Mouse (Mus musculus): ENCODE measurements at regions not wholly inside any gene's neighbourhood (a gene's known extent, or its start where the extent isn't known, plus 50 kb on each side); places are given as distances from the start of the nearest gene placed in this dataset.

- ATAC-seq (replicated peaks; ENCODE audit: poor library complexity, severe bottlenecking): no peak
Observed at GRCm38 (mm10) chr8:89570639-89571325, 526.8 kb upstream of the Sall1 start.

GRCm38 (mm10) chr8:89569406-89569805, 525.4 kb upstream of the Sall1 start:
- no peak for ATAC-seq (replicated peaks; ENCODE audit: poor library complexity, severe bottlenecking)

DNA sequence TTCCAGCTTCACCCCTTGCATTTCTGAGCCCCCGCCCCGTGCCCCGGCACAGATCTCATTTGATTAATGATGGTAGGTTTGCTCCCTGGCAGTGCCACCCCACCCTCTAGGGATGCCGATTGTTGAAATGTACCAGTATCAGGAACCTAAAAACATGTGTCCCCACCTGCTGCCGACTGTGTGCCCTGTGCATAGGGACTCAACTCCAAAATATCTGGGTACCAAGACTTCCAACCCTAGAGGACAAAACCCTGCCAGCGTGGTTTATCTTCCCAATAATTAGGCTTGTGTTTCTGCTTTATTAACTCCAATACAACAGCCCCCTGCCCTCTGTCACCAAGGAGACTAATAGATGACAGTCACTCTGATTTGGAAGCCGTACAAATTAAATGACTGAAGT, 524.7 kb upstream of the Sall1 start:
- no peak for ATAC-seq (replicated peaks; ENCODE audit: poor library complexity, severe bottlenecking)

DNA sequence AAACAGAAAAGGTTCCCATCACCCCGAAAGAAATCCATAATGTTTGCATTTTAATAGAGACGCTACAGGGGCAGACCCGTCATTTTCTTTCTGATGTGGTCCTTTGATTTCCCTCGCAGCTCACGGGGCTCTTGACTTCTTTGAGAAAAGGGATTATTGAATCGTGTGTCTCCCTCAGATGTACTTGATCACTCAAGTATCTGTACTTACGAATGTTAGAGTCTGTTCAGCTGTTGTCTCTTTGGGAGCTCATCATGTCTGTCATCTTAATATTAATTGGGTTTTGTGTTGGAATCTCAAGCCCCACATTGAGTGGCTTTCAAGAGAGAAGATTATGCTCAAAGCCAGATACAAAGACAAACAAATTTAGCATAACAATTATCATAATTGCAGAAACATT, 523.0 kb upstream of the Sall1 start:
- no peak for ATAC-seq (replicated peaks; ENCODE audit: poor library complexity, severe bottlenecking)

- ATAC-seq (replicated peaks; ENCODE audit: poor library complexity, severe bottlenecking): no peak
Observed at GRCm38 (mm10) chr8:89566461-89566860, 522.5 kb upstream of the Sall1 start.

GRCm38 (mm10) chr8:89565147-89565826, 521.3 kb upstream of the Sall1 start:
- ATAC-seq (replicated peaks; ENCODE audit: poor library complexity, severe bottlenecking): no peak

DNA sequence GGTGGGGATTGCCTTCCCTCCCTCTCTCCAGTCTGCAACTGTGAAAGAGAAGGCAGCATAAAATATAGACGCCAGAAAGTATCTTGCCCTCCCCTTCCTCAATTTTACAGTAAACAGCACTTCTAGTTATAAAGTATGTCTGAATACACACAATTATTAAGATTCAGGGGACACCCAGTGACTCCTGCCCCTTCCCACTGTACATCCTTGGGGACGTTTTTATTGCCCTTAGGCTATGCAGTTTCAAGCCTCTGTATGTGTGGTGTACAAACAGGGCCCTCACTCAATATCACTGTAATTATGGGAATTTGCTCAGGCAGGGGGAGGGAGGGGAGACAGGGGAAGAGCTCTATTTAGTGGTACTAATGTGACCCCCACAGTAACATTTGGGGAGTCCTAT, 519.6 kb upstream of the Sall1 start:
- no peak for ATAC-seq (replicated peaks; ENCODE audit: poor library complexity, severe bottlenecking)

- ATAC-seq (replicated peaks; ENCODE audit: poor library complexity, severe bottlenecking): no peak
Observed at GRCm38 (mm10) chr8:89562597-89562996, 518.6 kb upstream of the Sall1 start.

- no peak for ATAC-seq (replicated peaks; ENCODE audit: poor library complexity, severe bottlenecking)
Observed at GRCm38 (mm10) chr8:89541231-89541630, 497.3 kb upstream of the Sall1 start.

- ATAC-seq (replicated peaks; ENCODE audit: poor library complexity, severe bottlenecking): no peak
Observed at GRCm38 (mm10) chr8:89534605-89535004, 490.6 kb upstream of the Sall1 start.

DNA sequence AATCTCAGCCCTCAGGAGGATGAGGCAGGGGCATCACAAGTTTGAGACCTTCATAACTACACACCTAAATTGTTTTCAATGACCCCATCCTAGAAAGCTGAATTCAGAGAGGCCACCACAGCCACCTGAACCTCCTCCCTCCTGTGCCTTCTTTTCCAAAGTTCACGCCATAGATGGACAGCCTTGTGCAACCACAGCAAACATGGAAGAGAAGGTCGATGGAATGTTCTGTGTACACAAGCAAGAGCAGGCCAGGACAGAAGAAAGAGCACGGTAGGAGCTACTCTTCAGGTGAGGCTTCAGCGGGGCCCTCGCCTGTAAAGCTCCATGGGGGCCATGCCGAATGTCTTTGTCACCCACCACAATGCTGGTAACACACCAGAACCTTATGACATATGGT, 481.1 kb upstream of the Sall1 start:
- ATAC-seq (replicated peaks; ENCODE audit: poor library complexity, severe bottlenecking): no peak

DNA sequence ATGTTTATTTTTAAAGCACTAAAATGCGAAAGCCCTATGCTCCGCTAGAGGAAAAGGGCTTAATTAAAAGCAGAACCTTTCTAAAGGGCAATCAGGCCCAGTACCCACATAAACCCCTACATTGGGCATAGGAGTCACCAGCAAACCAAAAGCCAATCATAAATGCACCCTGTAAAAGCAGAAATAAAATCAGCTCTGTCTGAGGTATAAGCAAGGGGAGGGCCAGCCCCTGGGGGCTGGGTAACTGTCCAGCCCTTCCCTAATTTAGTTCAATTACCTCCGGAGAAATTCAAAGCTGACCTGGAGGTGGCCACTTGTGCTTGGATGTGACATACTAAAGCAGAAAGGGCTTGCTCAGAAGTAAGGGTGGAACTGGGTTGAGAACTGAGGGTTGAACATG, 479.4 kb upstream of the Sall1 start:
- ATAC-seq (replicated peaks; ENCODE audit: poor library complexity, severe bottlenecking): no peak

- ATAC-seq (replicated peaks; ENCODE audit: poor library complexity, severe bottlenecking): no peak
Observed at GRCm38 (mm10) chr8:89516602-89517001, 472.6 kb upstream of the Sall1 start.

DNA sequence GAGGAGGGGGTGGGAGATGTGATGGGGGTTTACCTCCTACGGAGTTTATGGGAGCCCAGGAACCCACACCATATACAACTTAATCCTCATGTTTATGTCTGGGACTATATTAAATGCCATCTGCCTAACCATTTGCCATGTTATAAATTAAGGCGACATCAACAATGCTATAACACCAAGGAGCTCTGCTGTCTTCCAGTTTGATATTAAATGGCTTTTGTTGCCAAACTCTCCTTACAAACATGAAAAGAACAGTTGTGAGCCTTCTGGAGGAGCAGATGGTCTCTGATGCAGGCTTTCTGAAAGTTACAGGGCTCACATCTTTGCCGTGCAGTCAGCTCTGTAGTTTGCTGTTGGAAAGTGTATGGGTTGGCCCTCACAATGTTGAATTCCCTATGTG, 470.3 kb upstream of the Sall1 start:
- no peak for ATAC-seq (replicated peaks; ENCODE audit: poor library complexity, severe bottlenecking)

DNA sequence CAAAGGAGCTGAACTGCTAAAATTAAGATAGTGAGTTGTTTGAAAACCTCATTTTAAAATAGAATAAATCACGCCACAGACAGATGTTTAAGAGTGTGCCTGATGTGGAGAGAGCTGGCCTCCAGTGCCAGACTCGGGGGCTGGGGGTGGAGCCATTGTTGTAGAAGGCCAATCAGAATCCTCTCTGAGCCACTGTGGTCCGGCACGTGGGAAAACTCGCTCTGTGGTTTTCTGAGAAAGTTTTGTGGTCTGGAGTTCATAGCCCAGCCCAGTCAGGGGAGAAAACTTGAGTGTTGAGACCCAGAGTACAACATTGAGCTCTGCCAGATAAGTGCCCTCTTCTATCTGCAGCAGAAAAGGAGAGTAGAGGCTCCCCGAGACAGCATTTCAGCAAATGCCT, 463.7 kb upstream of the Sall1 start:
- no peak for ATAC-seq (replicated peaks; ENCODE audit: poor library complexity, severe bottlenecking)

DNA sequence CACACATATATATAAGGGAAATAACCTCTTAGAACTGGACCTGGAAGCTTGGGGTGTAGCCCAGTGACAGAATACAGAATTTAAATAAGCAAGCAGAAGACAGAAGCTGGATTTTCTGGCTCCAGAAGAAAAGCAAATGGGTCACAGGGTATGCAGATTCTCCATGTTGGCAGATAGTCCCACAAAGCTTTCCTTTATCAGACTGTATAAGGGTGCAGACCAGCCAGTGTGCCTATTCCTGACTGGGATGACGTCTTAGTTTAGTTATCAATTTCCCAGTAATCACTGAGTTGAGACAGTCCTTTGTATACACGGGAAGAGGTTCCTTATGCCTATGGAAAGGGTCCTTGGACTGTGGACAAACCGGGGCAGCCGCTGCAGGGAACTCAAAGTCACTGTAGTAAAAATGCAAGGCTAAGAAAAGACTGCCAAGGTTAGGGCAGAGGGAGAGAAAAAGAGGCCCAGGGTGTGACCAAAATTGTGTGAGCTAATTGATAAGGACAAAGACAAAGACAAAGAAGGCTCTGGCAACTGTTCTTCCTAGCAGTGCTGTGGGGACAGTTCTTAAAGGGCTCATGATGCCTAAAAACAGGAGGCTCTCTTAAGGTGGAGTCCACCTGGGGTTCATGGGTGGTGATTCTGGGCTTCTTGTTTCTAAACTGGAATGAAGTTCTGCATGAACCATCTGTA, 459.7 kb upstream of the Sall1 start:
- ATAC-seq (replicated peaks; ENCODE audit: poor library complexity, severe bottlenecking): no peak

DNA sequence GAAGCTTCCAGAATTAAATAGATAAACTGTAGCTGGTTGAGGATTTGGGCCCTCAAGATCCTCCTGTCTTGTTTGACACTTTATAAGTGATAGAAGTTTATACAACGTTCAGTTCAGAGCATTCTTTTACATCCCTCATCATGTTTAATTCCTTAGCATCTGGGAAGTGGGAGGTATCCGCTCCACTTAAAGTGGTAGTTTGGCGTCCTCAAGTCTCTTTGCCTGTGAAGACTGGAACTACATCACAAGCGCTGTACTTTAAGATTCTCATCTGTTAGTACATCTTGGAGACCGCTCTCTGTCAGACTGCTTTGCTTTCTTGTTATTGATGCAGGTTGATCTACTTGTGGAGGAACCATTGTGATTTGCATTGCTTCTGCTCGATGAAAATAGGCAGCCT, 459.1 kb upstream of the Sall1 start:
- ATAC-seq (replicated peaks; ENCODE audit: poor library complexity, severe bottlenecking): no peak

- no peak for ATAC-seq (replicated peaks; ENCODE audit: poor library complexity, severe bottlenecking)
Observed at GRCm38 (mm10) chr8:89501756-89502155, 457.8 kb upstream of the Sall1 start.

DNA sequence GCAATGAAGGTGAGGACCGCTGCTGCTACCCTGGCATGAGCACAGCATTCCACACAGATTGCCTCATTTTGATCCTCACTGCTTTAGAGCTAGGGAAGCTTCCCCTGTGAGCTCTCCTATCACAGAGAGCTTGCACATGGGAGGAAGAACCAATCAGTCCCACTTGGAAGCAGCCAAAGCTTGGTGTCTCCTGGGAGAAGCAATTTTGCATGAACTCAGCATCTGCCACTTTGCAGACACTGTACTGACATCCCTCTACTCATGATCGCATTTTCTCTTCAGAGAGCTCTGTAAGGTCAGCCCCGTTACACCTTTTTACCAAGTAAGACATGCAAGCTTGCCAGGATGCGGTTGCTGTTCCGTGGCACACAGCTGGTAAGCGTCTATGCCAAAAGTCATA, 455.9 kb upstream of the Sall1 start:
- no peak for ATAC-seq (replicated peaks; ENCODE audit: poor library complexity, severe bottlenecking)

DNA sequence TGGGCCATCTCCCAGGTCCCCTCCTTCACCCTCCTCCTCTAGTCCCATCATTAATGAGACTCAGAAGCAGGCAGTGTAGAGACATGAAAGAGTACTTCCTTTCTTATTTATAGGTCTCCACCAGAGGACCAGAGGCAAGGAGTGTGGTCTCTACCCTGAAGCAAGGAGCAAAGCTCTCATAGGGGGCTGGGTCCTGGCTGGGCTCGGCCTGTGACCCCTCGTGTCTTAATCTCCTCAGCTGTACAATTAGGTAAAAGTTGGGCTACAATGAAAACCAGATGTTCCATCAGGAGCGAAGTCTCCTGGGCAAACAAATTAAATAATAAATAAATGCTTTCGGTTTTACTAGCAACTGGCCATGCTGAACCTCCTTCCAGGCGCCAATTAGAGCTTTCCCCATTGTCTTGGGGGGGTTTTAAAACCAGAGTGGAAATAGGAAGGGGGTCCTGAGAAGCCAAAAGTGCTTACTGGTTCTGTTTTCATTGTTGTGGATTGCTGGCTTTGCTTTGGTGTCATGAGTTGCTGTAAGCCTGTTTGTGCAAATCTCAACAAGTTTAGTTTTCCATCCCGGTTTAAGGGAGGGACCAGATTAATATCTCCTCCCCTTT, 454.2 kb upstream of the Sall1 start:
- ATAC-seq (replicated peaks; ENCODE audit: poor library complexity, severe bottlenecking): no peak

GRCm38 (mm10) chr8:89492336-89492735, 448.4 kb upstream of the Sall1 start:
- no peak for ATAC-seq (replicated peaks; ENCODE audit: poor library complexity, severe bottlenecking)
